Mouse (Mus musculus) heart, embryonic 16.5 days (tissue): Measurements from ENCODE around the gene Ccr2. TPM values are rescaled to one million over a fixed set of nuclear protein-coding genes. Genes with fewer than 3 reads are reported as not detected.
"Not testable (repeated sequence)": the region's sequence is repeated elsewhere in the genome, so short reads cannot be mapped to it uniquely, and the experiment has no call there.

ENCODE experiments used
- ATAC-seq: fragments of 200-750 bp; cut with Nextera tagmentation; replicated peaks from 2 replicates; pipeline ENCODE4 v1.8.0; 2017; ENCODE audit warnings: moderate number of reproducible peaks; ENCODE audit not compliant: insufficient read depth, low FRiP score; ENCODE audit errors: extremely low read depth
- H3K27ac ChIP-seq: fragments of 300-500 bp; sonication (generic); 2 replicates; pipeline ENCODE4 v1.5.1; 2014; ENCODE audit warnings: mild to moderate bottlenecking, low read length, control low read depth, moderate library complexity
- H3K27me3 ChIP-seq: fragments of 300-500 bp; sonication (generic); 2 replicates; pipeline ENCODE4 v1.6.1; 2014; ENCODE audit warnings: low read length, mixed read lengths; ENCODE audit not compliant: control insufficient read depth, insufficient read depth
- H3K36me3 ChIP-seq: fragments of 300-500 bp; sonication (generic); 2 replicates; pipeline ENCODE4 v1.6.1; 2014; ENCODE audit not compliant: control insufficient read depth, insufficient read depth
- H3K4me1 ChIP-seq: fragments of 300-500 bp; sonication (generic); 2 replicates; pipeline ENCODE4 v1.6.1; 2014; ENCODE audit warnings: low read length, mixed read lengths; ENCODE audit not compliant: control insufficient read depth, insufficient read depth
- H3K4me2 ChIP-seq: fragments of 300-500 bp; sonication (generic); 2 replicates; pipeline ENCODE4 v1.6.1; 2014; ENCODE audit warnings: low read depth, mild to moderate bottlenecking, control low read depth, low read length
- H3K4me3 ChIP-seq: fragments of 300-500 bp; sonication (generic); 2 replicates; pipeline ENCODE4 v1.5.1; 2014; ENCODE audit warnings: mild to moderate bottlenecking, control low read depth, low read length
- H3K9ac ChIP-seq: fragments of 300-500 bp; sonication (generic); 2 replicates; pipeline ENCODE4 v1.6.1; 2014; ENCODE audit warnings: low read length, control low read depth
- H3K9me3 ChIP-seq: fragments of 300-500 bp; sonication (generic); replicated peaks from 2 replicates; pipeline ENCODE4 v1.6.1; 2016; ENCODE audit warnings: low read length; ENCODE audit not compliant: control insufficient read depth
- WGBS: fragments of 180-500 bp; shearing (Covaris S2); extraction: QIAGEN DNeasy Blood & Tissue Kit; methylation state at CpG from one replicate; pipeline ENCODE4 v1.1.7; 2014; 5-methylcytosine and 5-hydroxymethylcytosine counted together
- polyA plus RNA-seq: library from polyadenylated mRNA; unstranded; fragments of >200 nt; fragmentation: Nextera tagmentation; extraction: Ambion mirVana; gene quantifications from 2 replicates; pipeline ENCODE4 v1.2.1, GENCODE M21; 2015

Gene Ccr2
- 2.1 and 2.8 TPM in 2 replicates for polyA plus RNA-seq

DNA sequence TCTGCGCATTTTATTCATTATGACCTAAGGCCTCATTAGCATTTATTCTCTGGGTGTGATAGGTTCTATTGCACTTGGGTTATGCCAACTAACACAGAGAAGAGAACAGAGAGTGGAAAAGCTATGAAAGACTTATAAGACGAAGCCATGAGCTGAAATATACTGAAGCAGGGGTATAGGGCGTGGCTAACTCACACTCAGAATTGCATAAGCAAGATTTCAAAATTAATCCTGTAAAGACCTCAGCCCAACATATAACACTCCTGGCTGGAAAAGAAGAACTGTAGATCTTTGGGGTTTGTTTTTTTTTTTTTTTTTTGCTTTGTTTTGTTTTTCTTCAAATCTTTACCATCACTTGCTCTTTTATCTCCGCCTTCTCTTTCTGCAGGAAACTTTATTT lies at the start of gene Ccr2:
Gene Ccr2 (plus strand): TSS at position 228 of the 400 bp plus-strand sequence.
- H3K9me3 ChIP-seq = no peaks in the 10 kb centered on the region
- no peak within 1 kb of the TSS for H3K27ac ChIP-seq
- H3K36me3 ChIP-seq = no peaks in the 10 kb centered on the region
- H3K27me3 ChIP-seq = no peaks in the 10 kb centered on the region
- no peak for ATAC-seq
- 82% methylated on average over 4 of the region's 4 CpGs for WGBS
- H3K4me2 ChIP-seq = no peak within 1 kb of the TSS
- H3K9ac ChIP-seq = no peak within 1 kb of the TSS
- no peak within 1 kb of the TSS for H3K4me3 ChIP-seq
- no peaks in the 10 kb centered on the region for H3K4me1 ChIP-seq

GRCm38 (mm10) chr9:124053532-124053931 lies 48.2 kb upstream of the Ccr2 start:
- H3K9me3 ChIP-seq = no peaks in the 10 kb centered on the region
- H3K4me2 ChIP-seq = no peak overlapping the region
- H3K4me3 ChIP-seq = no peak overlapping the region
- no peak for ATAC-seq
- H3K9ac ChIP-seq = no peak overlapping the region
- no peak overlapping the region for H3K27ac ChIP-seq
- H3K27me3 ChIP-seq = no peaks in the 10 kb centered on the region
- WGBS = 41% methylated on average over 2 of the region's 2 CpGs
- no peaks in the 10 kb centered on the region for H3K4me1 ChIP-seq
- H3K36me3 ChIP-seq = no peaks in the 10 kb centered on the region

DNA sequence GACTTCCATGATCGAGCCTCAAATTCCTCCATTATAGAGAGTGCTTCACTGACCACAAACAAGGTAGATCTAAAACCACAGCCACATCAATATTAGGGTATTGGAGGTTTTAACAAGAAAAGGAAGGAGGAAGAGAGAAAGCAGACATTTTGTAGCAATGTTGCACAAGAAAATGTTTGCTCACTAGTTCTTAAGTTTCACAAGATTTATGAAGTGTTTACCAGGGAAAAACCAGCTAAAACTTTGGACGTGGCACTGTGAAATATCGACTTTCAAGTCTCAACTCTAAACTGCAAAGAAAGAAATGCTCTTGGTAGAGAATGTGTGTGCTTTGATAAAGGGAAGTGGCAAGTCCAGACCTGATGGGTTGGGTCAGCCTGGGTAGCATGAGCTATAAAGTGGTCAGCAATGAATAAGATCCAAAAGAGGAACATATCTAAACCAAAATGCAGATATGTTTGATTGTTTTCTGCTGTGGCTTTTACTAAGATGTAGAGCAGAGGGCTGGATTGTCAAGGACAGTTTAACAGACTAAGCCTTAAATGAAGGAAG lies 45.5 kb upstream of the Ccr2 start:
- no peak overlapping the region for H3K4me3 ChIP-seq
- H3K4me1 ChIP-seq = no peaks in the 10 kb centered on the region
- H3K36me3 ChIP-seq = no peaks in the 10 kb centered on the region
- no peak overlapping the region for H3K9ac ChIP-seq
- H3K9me3 ChIP-seq = no peaks in the 10 kb centered on the region
- H3K27ac ChIP-seq = no peak overlapping the region
- H3K4me2 ChIP-seq = no peak overlapping the region
- WGBS = 56% methylated on average over 3 of the region's 3 CpGs
- no peak for ATAC-seq
- no peaks in the 10 kb centered on the region for H3K27me3 ChIP-seq

DNA sequence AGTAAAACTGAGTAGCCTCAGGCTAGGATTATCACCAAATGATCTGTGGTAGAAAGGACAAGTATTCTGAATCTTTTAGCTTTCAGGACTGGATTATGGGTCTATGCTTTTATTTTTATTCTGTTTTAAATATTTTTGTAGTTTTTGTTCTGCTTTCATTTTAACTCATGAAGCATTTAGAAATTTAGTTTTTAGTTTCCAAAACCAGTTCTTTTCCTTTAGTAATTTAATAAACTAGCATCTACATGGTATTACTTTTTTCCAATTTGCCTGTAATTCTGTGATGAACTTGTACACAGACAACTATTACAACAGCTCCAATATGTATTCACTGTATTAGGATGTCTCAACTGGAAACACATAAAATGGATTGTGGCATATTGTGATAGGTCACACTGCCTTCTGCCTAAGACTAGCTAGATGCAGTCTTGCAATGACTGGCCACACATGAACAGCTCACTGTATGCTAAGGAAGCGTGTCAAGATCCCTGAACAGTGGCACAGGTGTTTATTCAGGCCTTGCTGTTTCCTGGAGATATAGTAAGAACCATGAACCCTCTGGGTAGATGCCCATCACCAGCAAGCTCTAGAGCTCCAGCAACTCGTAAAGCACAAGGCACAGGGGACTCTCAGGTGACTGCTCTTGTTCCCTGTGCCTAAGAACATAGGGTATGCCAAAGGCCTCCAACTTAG lies 41.9 kb upstream of the Ccr2 start:
- WGBS = 59% methylated on average over 2 of the region's 2 CpGs
- Histone ChIP-seq H3K4me2 (no peak overlapping the region), H3K36me3 (no peaks in the 10 kb centered on the region), H3K27ac (no peak overlapping the region), H3K27me3 (no peaks in the 10 kb centered on the region), H3K9ac (no peak overlapping the region), H3K4me3 (no peak overlapping the region), H3K4me1 (no peaks in the 10 kb centered on the region), H3K9me3 (no peaks in the 10 kb centered on the region)
- no peak for ATAC-seq

GRCm38 (mm10) chr9:124061474-124062432 lies 40.0 kb upstream of the Ccr2 start:
- not testable (repeated sequence) for ATAC-seq, H3K36me3 ChIP-seq, H3K4me3 ChIP-seq, H3K4me1 ChIP-seq, H3K9ac ChIP-seq, H3K9me3 ChIP-seq, H3K4me2 ChIP-seq, H3K27me3 ChIP-seq, H3K27ac ChIP-seq
- WGBS = 43% methylated on average over 3 of the region's 3 CpGs

- no peak overlapping the region for H3K27ac ChIP-seq
- H3K27me3 ChIP-seq = no peaks in the 10 kb centered on the region
- H3K4me2 ChIP-seq = no peak overlapping the region
- H3K4me3 ChIP-seq = no peak overlapping the region
- H3K9me3 ChIP-seq = no peaks in the 10 kb centered on the region
- ATAC-seq = no peak
- H3K36me3 ChIP-seq = no peaks in the 10 kb centered on the region
- H3K4me1 ChIP-seq = no peaks in the 10 kb centered on the region
- no peak overlapping the region for H3K9ac ChIP-seq
These were observed 35.1 kb upstream of the Ccr2 start for GRCm38 (mm10) chr9:124066572-124067103.

GRCm38 (mm10) chr9:124068098-124069058 lies 33.4 kb upstream of the Ccr2 start:
- Histone ChIP-seq H3K36me3 (no peaks in the 10 kb centered on the region), H3K9ac (no peak overlapping the region), H3K9me3 (no peaks in the 10 kb centered on the region), H3K4me1 (no peaks in the 10 kb centered on the region), H3K4me2 (no peak overlapping the region), H3K27me3 (no peaks in the 10 kb centered on the region), H3K27ac (no peak overlapping the region), H3K4me3 (no peak overlapping the region)
- WGBS = 43% methylated on average over 2 of the region's 2 CpGs
- no peak for ATAC-seq

DNA sequence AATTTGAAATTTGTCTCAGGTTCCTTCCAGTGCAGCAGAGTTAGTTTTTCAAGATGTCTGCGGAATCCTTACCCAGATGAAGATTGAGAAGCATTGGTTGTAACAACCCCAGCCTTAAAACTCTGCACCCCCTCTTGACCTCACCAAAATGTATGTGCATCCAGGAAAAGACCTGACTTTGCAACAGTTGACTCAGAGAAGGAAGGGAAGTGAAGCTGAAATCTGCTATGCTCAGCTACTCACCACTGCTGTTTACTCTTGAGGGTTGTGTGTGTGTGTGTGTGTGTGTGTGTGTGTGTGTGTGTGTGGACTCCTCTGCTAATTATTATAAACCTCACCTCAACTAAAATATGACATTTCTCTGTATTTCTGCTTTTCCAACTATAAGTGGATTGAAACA lies 30.2 kb upstream of the Ccr2 start:
- H3K4me3 ChIP-seq = no peak overlapping the region

More for the DNA sequence above, 30.2 kb upstream of the Ccr2 start:
- no peak overlapping the region for H3K9ac ChIP-seq
- no peak overlapping the region for H3K27ac ChIP-seq
- H3K9me3 ChIP-seq = no peaks in the 10 kb centered on the region
- no peak for ATAC-seq
- 84% methylated on average over 1 of the region's 1 CpGs for WGBS
- no peaks in the 10 kb centered on the region for H3K4me1 ChIP-seq
- H3K36me3 ChIP-seq = no peaks in the 10 kb centered on the region
- H3K4me2 ChIP-seq = no peak overlapping the region
- no peaks in the 10 kb centered on the region for H3K27me3 ChIP-seq
